ENCODE assay signal across 10 mouse cellular contexts in genomic region chr5:137030416-137030810, GRCm38 (mm10). TPM values are rescaled to one million over a fixed set of nuclear protein-coding genes. Genes with fewer than 3 reads are reported as not detected.
DNase-seq lines count a peak whose midpoint lies in the region; ATAC-seq lines count a peak whose summit lies in the region.
"Had no signal": no experiment of that assay in that cellular context is flagged by ENCODE, and none has a peak within 500 bp of the region (broad histone marks: within the 10 kb centered on the region; RNA-seq: fewer than 3 reads in every experiment).

No protein-coding gene starts in this region.

- peaks cover 70% of the 10 kb centered on the region for H3K27me3 ChIP-seq in heart, embryonic 14.5 days (ENCODE audit: control insufficient read depth, insufficient read depth, low read length)
- peaks cover 56% of the 10 kb centered on the region for H3K27me3 ChIP-seq in embryonic facial prominence, embryonic 11.5 days (ENCODE audit: control insufficient read depth, insufficient read depth, low read length)
- peaks cover 66% of the 10 kb centered on the region for H3K27me3 ChIP-seq in intestine, embryonic 14.5 days (replicated peaks; ENCODE audit: control insufficient read depth, insufficient read depth, low read length)
- peaks cover 28% of the 10 kb centered on the region for H3K27me3 ChIP-seq in midbrain, embryonic 16.5 days (ENCODE audit: control insufficient read depth, insufficient read depth, low read depth, low read length)

- H3K9me3 ChIP-seq in heart, embryonic 14.5 days (ENCODE audit: control insufficient read depth, low read length): no peaks in the 10 kb centered on the region
- H3K9me3 ChIP-seq in embryonic facial prominence, embryonic 11.5 days (replicated peaks; ENCODE audit: control insufficient read depth, low read length): no peaks in the 10 kb centered on the region
- H3K9me3 ChIP-seq in intestine, embryonic 14.5 days (ENCODE audit: control insufficient read depth, low read length): no peaks in the 10 kb centered on the region
- no peaks in the 10 kb centered on the region for H3K9me3 ChIP-seq in midbrain, embryonic 16.5 days (replicated peaks; ENCODE audit: control insufficient read depth, low read length, poor library complexity, severe bottlenecking)

- ATAC-seq in heart, embryonic 14.5 days (ENCODE audit: insufficient number of reproducible peaks, insufficient read depth, low FRiP score, low read depth): no peak
- ATAC-seq in embryonic facial prominence, embryonic 11.5 days (replicated peaks; ENCODE audit: insufficient number of reproducible peaks, low FRiP score, low TSS enrichment, low read depth): no peak
- no peak; the same call in 1 of the 2 replicates for ATAC-seq in intestine, embryonic 14.5 days (replicated peaks; ENCODE audit: low FRiP score, low TSS enrichment, low read depth)
- no peak for ATAC-seq in midbrain, embryonic 16.5 days

- no peak for DNase-seq in heart, postnatal 4 days
- DNase-seq in embryonic facial prominence, embryonic 11.5 days (ENCODE audit: low spot score): no peak
- no peak for DNase-seq in intestine, embryonic 14.5 days (ENCODE audit: low spot score)
- no peak for DNase-seq in B cell, adult 2 months
- DNase-seq in lung, postnatal 14 days: no peak
- no peak for DNase-seq in cerebellum, postnatal 4 days (ENCODE audit: low spot score in 2 of 2)

- H3K27ac ChIP-seq in heart, embryonic 14.5 days (replicated peaks in 1 of 2; ENCODE audit: control insufficient read depth in 1 of 2, insufficient read depth in 1 of 2, low read depth in 2 of 2, low read length in 2 of 2): no peak overlapping the region
- no peak overlapping the region for H3K27ac ChIP-seq in embryonic facial prominence, embryonic 11.5 days (replicated peaks; ENCODE audit: low read depth, low read length)
- H3K27ac ChIP-seq in intestine, embryonic 14.5 days (ENCODE audit: low read depth): no peak overlapping the region
- H3K27ac ChIP-seq in midbrain, embryonic 16.5 days (ENCODE audit: low read length): no peak overlapping the region
- H3K27ac ChIP-seq: macrophage had no signal

- WGBS in heart, embryonic 14.5 days: 14% methylated on average over 22 of the region's 22 CpGs
- WGBS in embryonic facial prominence, embryonic 11.5 days: 14% methylated on average over 22 of the region's 22 CpGs
- 11% methylated on average over 22 of the region's 22 CpGs for WGBS in intestine, embryonic 14.5 days
- 10% methylated on average over 22 of the region's 22 CpGs for WGBS in midbrain, embryonic 16.5 days

- H3K4me3 ChIP-seq in heart, embryonic 14.5 days (ENCODE audit: control insufficient read depth in 1 of 2, insufficient read depth in 1 of 2, low read depth in 1 of 2, low read length in 2 of 2): 0 out of 4 replicates have a peak overlapping the region, but pooled peaks of 1 of the 2 experiments have one; percentile 50
- peak overlapping the region; percentile 16 for H3K4me3 ChIP-seq in embryonic facial prominence, embryonic 11.5 days (ENCODE audit: low read depth, low read length)
- H3K4me3 ChIP-seq in intestine, embryonic 14.5 days (ENCODE audit: low read depth, low read length): no peak overlapping the region
- H3K4me3 ChIP-seq in midbrain, embryonic 16.5 days (ENCODE audit: low read depth, low read length): peak overlapping the region; percentile 59

- H3K36me3 ChIP-seq in heart, embryonic 14.5 days (ENCODE audit: control insufficient read depth, insufficient read depth, low read length): peaks cover 6% of the 10 kb centered on the region; the same call in 1 of the 2 replicates
- H3K36me3 ChIP-seq in embryonic facial prominence, embryonic 11.5 days (replicated peaks; ENCODE audit: control insufficient read depth, insufficient read depth, low read depth, low read length): no peaks in the 10 kb centered on the region
- H3K36me3 ChIP-seq in intestine, embryonic 14.5 days (ENCODE audit: control insufficient read depth, insufficient read depth, low read length): peaks cover 4% of the 10 kb centered on the region; the same call in 1 of the 2 replicates
- H3K36me3 ChIP-seq in midbrain, embryonic 16.5 days (ENCODE audit: control insufficient read depth, insufficient read depth, low read length): peaks cover 2% of the 10 kb centered on the region; the same call in 1 of the 2 replicates

- peaks cover 18 to 25% of the 10 kb centered on the region in 2 experiments for H3K4me1 ChIP-seq in heart, embryonic 14.5 days (ENCODE audit: control insufficient read depth in 2 of 2, insufficient read depth in 2 of 2, low read length in 2 of 2)
- peaks cover 11% of the 10 kb centered on the region; the same call in 1 of the 2 replicates for H3K4me1 ChIP-seq in embryonic facial prominence, embryonic 11.5 days (ENCODE audit: control insufficient read depth, insufficient read depth, low read length)
- H3K4me1 ChIP-seq in intestine, embryonic 14.5 days (replicated peaks; ENCODE audit: control insufficient read depth, insufficient read depth, low read length): peaks cover 22% of the 10 kb centered on the region
- H3K4me1 ChIP-seq in midbrain, embryonic 16.5 days (ENCODE audit: control insufficient read depth, insufficient read depth, low read length): peaks cover 28% of the 10 kb centered on the region

- no peak overlapping the region for H3K9ac ChIP-seq in heart, embryonic 14.5 days (ENCODE audit: low read length)
- H3K9ac ChIP-seq in embryonic facial prominence, embryonic 11.5 days (replicated peaks; ENCODE audit: low read length): no peak overlapping the region
- no peak overlapping the region for H3K9ac ChIP-seq in intestine, embryonic 14.5 days (ENCODE audit: low read length)
- H3K9ac ChIP-seq in midbrain, embryonic 16.5 days (ENCODE audit: low read depth, low read length): peak overlapping the region; percentile 76

- peak overlapping the region; percentile 66 for H3K4me2 ChIP-seq in heart, embryonic 14.5 days (ENCODE audit: low read length)
- H3K4me2 ChIP-seq in embryonic facial prominence, embryonic 11.5 days (ENCODE audit: low read depth, low read length): peak overlapping the region; percentile 35
- H3K4me2 ChIP-seq in intestine, embryonic 14.5 days (ENCODE audit: low read length): peak overlapping the region; percentile 49; the same call in 1 of the 2 replicates
- peak overlapping the region; percentile 99 for H3K4me2 ChIP-seq in midbrain, embryonic 16.5 days (ENCODE audit: low read length)

RNA-seq across cellular contexts. Expression of gene Vgf, which starts 4.2 kb away (rescaled TPM):
- polyA plus RNA-seq in heart, embryonic 14.5 days (2014; fragmentation: Nextera tagmentation; extraction: Ambion mirVana): 0.09 TPM in 1 of 2 replicates, not detected in the other
- not detected for total RNA-seq in heart, postnatal 4 days (2021)
- 0.68 and 0.72 TPM in 2 replicates for polyA plus RNA-seq in embryonic facial prominence, embryonic 11.5 days (2014; fragmentation: Nextera tagmentation; extraction: Ambion mirVana)
- 0.36 and 0.53 TPM in 2 replicates for polyA plus RNA-seq in intestine, embryonic 14.5 days (2014; fragmentation: Nextera tagmentation; extraction: Ambion mirVana)
- 12.6 and 15.6 TPM in 2 replicates for polyA plus RNA-seq in midbrain, embryonic 16.5 days (2015; fragmentation: Nextera tagmentation; extraction: Ambion mirVana)
- total RNA-seq: common myeloid progenitor, adult 5-6 weeks had no signal
- polyA plus RNA-seq: macrophage had no signal

RNA-seq across cellular contexts. Expression of gene Ap1s1, which starts 15.5 kb away (rescaled TPM):
- polyA plus RNA-seq in heart, embryonic 14.5 days (2014; fragmentation: Nextera tagmentation; extraction: Ambion mirVana): 117 and 120 TPM in 2 replicates
- 10 to 100 TPM; 70.9 to 82.3 TPM for total RNA-seq in heart, postnatal 4 days (2021)
- polyA plus RNA-seq in embryonic facial prominence, embryonic 11.5 days (2014; fragmentation: Nextera tagmentation; extraction: Ambion mirVana): 144 and 159 TPM in 2 replicates
- polyA plus RNA-seq in intestine, embryonic 14.5 days (2014; fragmentation: Nextera tagmentation; extraction: Ambion mirVana): 188 and 189 TPM in 2 replicates
- 296 and 303 TPM in 2 replicates for polyA plus RNA-seq in midbrain, embryonic 16.5 days (2015; fragmentation: Nextera tagmentation; extraction: Ambion mirVana)

RNA-seq across cellular contexts. Expression of gene Serpine1, which starts 41.7 kb away (rescaled TPM):
- 0.93 and 1.0 TPM in 2 replicates for polyA plus RNA-seq in heart, embryonic 14.5 days (2014; fragmentation: Nextera tagmentation; extraction: Ambion mirVana)
- total RNA-seq in heart, postnatal 4 days (2021): 10 to 100 TPM; 13.4 to 14.0 TPM
- polyA plus RNA-seq in embryonic facial prominence, embryonic 11.5 days (2014; fragmentation: Nextera tagmentation; extraction: Ambion mirVana): 0.17 TPM in 1 of 2 replicates, not detected in the other
- polyA plus RNA-seq in intestine, embryonic 14.5 days (2014; fragmentation: Nextera tagmentation; extraction: Ambion mirVana): 0.34 and 0.36 TPM in 2 replicates
- polyA plus RNA-seq in midbrain, embryonic 16.5 days (2015; fragmentation: Nextera tagmentation; extraction: Ambion mirVana): 0.25 and 0.41 TPM in 2 replicates
- total RNA-seq: common myeloid progenitor, adult 5-6 weeks had no signal

RNA-seq across cellular contexts. Expression of gene Znhit1, which starts 42.6 kb away (rescaled TPM):
- polyA plus RNA-seq in heart, embryonic 14.5 days (2014; fragmentation: Nextera tagmentation; extraction: Ambion mirVana): 77.0 and 83.5 TPM in 2 replicates
- 10 to 100 TPM; 48.6 to 53.2 TPM for total RNA-seq in heart, postnatal 4 days (2021)
- 101 and 104 TPM in 2 replicates for polyA plus RNA-seq in embryonic facial prominence, embryonic 11.5 days (2014; fragmentation: Nextera tagmentation; extraction: Ambion mirVana)
- polyA plus RNA-seq in intestine, embryonic 14.5 days (2014; fragmentation: Nextera tagmentation; extraction: Ambion mirVana): 102 and 104 TPM in 2 replicates
- polyA plus RNA-seq in midbrain, embryonic 16.5 days (2015; fragmentation: Nextera tagmentation; extraction: Ambion mirVana): 136 and 144 TPM in 2 replicates

RNA-seq across cellular contexts. Expression of gene Plod3, which starts 43.6 kb away (rescaled TPM):
- polyA plus RNA-seq in heart, embryonic 14.5 days (2014; fragmentation: Nextera tagmentation; extraction: Ambion mirVana): 36.7 and 38.3 TPM in 2 replicates
- total RNA-seq in heart, postnatal 4 days (2021): 10 to 100 TPM; 46.9 to 51.8 TPM
- polyA plus RNA-seq in embryonic facial prominence, embryonic 11.5 days (2014; fragmentation: Nextera tagmentation; extraction: Ambion mirVana): 23.1 and 28.0 TPM in 2 replicates
- polyA plus RNA-seq in intestine, embryonic 14.5 days (2014; fragmentation: Nextera tagmentation; extraction: Ambion mirVana): 42.0 and 44.1 TPM in 2 replicates
- 34.7 and 37.9 TPM in 2 replicates for polyA plus RNA-seq in midbrain, embryonic 16.5 days (2015; fragmentation: Nextera tagmentation; extraction: Ambion mirVana)

Comparison
In these comparisons a context has a peak if more than half of its experiments do, and no peak if none do; other contexts are left out.
1. H3K4me2 ChIP-seq: peak in every context shown above with its lines; median percentile 99 in midbrain, embryonic 16.5 days; 66 in heart, embryonic 14.5 days; 49 in intestine, embryonic 14.5 days; 35 in embryonic facial prominence, embryonic 11.5 days.